Mouse (Mus musculus) ovary, adult 2 months (tissue): ENCODE data around the gene Maml3. TPM values are rescaled to one million over a fixed set of nuclear protein-coding genes. Genes with fewer than 3 reads are reported as not detected.

Source experiments
- polyA plus RNA-seq: library from polyadenylated mRNA; depleted of rRNA; stranded (reverse); fragments of >200 nt; gene quantifications from 2 replicates; pipeline ENCODE4 v1.2.3, GENCODE M21; 2012; rRNA removed

The Maml3 gene
- polyA plus RNA-seq = 6.9 TPM in 2 replicates

GRCm38 (mm10) chr3:52104636-52105151, at the start of gene Maml3:
TSS of gene Maml3 (minus strand) at chr3:52105076.

GRCm38 (mm10) chr3:51660060-51660459, 444.8 kb downstream of the Maml3 start, which contains the start of gene Mgst2:
TSS of gene Mgst2 (plus strand) at chr3:51660360.

Other genes starting within 250 kb of the Maml3 start
- 105 and 129 TPM in 2 replicates for gene Foxo1, start 163.3 kb upstream of the Maml3 start, polyA plus RNA-seq